Mouse (Mus musculus) CD4-positive, CD25-positive, alpha-beta regulatory T cell, adult 4 months (primary cell): ENCODE measurements around the gene Lrrc10. TPM values are rescaled to one million over a fixed set of nuclear protein-coding genes. Genes with fewer than 3 reads are reported as not detected.
"Not testable (repeated sequence)": the region's sequence is repeated elsewhere in the genome, so short reads cannot be mapped to it uniquely, and the experiment has no call there.

Experiments used
- ATAC-seq: one replicate; pipeline ENCODE4 v1.8.0; 2017
- polyA plus RNA-seq, 2 experiments: library from polyadenylated mRNA; unstranded; fragments of 100-300 nt; shearing (Covaris generic); gene quantifications; one replicate each; pipeline ENCODE4 v1.2.1; 2017

Gene Lrrc10
- polyA plus RNA-seq, result not detected

DNA sequence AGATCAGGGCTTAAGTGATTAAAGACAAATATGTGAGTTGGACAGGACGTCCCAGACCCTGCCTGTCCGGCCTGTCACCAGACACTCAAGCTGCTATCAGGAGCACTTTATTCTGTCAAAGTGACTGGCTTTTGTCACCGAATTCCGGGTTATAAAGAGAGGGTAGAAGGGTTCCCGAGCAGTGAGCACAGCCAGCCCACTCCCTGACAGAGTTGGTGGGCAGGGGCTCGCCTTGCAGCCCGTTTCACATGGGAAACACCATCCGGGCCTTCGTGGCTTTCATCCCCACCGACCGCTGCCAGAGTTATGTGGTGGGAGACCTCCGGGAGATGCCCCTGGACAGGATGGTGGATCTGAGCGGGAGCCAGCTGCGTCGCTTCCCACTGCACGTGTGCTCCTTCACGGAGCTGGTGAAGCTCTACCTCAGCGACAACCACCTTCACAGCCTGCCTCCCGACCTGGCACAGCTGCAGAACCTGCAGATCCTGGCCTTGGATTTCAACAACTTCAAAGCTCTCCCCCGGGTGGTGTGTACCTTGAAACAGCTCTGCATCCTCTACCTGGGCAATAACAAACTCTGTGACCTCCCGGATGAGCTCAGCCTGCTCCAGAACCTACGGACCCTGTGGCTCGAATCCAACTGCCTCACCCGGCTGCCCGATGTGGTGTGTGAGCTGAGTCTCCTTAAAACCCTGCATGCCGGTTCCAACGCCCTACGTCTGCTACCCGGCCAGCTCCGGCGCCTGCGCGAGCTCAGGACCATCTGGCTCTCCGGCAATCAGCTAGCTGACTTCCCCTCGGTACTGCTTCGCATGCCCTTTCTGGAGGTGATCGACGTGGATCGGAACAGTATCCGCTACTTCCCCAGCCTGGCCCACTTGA lies at the start of gene Lrrc10:
TSS of gene Lrrc10 (plus strand) at position 167 of the 882 bp plus-strand sequence.
- no peak for ATAC-seq

- ATAC-seq, result no peak
Observed at GRCm38 (mm10) chr10:116995584-116996235, 49.4 kb upstream of the Lrrc10 start.

DNA sequence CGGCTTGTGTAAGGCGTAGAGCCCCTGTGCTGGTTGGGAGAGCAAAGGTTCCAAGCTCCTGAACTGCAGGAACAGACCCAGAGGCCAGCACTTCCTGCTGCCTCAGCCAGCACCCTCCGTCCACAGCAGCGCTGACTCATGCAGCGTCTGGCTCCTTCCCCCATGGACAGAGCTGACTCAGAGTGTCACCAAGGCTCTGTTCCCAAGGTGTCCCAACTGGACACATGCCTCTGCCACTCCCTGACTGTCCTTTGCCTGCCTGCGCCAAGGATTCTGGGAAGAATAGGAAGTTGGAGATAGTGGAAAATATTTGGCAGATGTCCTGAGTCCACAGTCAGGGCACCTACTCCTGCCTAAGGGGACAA lies 48.9 kb upstream of the Lrrc10 start:
- no peak for ATAC-seq

GRCm38 (mm10) chr10:116998716-116999455 lies 46.3 kb upstream of the Lrrc10 start:
- no peak for ATAC-seq

DNA sequence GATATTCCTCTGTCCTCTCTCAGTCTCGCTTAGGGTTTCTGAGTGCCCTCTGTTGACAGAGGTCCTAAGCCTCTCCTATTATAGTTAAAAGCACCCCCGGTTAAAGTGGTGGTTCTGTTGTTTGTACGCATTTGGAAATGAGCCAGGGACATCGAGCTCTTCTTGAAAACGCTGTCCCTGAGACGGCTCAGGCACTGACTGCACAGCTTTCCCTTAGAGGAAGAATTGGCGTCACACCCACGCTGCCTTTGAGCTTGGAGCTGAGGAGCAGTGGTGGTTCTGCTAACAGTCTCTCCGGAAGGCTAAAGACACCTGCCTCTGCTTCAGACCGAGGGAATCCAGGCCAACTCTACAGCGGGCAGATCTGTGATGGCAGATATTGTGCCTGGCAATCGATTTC lies 44.2 kb upstream of the Lrrc10 start:
- no peak for ATAC-seq

DNA sequence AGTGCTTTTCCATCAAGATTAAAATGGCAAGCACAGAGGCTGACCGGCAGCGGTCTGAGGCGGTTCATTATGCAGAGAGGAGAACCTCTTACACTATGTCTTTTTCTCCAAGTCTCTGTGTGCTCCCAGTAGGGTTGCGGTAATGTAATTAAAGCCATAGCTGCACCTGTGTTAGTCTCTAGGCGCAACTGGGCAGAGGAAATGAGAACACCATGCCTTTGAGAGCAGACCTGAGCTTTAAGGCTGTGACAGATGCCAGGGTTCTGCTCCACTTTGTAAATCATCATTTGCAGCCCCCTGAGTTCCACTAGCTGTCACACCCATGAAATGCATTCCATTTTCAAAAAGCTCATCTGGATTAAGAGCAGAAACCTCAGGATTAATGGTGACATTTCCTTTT lies 40.4 kb upstream of the Lrrc10 start:
- no peak for ATAC-seq

GRCm38 (mm10) chr10:117005707-117006464 lies 39.3 kb upstream of the Lrrc10 start:
- ATAC-seq, result no peak

GRCm38 (mm10) chr10:117009691-117010090 lies 35.5 kb upstream of the Lrrc10 start:
- ATAC-seq, result no peak

- no peak for ATAC-seq
Observed at GRCm38 (mm10) chr10:117011047-117011446, 34.1 kb upstream of the Lrrc10 start.

DNA sequence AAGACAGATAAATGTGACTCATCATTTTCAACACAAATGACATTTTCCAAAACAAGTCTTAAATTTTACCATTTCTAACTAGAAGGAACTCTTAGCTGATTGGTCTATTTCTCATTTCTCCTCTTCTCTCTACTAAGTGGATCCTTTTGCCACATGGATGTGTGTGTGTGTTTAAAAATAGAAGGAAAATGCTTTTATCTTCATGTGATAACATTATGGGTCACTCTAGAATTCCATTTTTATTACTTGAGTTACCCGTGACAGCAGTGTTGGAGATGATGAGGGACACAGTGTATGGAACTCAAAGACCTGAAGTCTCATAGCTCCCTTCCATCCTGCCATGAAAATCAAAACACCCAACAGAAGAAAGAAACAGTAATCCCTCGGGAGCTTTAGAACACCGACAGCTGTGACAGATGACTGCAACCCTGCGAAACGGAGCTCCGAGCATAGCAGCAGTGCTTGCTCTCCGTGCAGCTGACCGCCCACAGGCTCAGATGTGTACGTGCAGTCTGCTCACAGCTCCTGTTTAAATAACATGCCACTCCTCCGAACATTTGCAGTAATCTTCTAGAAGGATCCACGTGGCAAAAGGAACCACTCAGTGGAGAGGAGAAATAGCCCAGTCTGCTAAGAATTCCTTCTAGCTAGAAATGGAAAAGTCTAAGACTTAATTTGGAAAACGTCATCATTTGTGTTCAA lies 31.3 kb upstream of the Lrrc10 start:
- no peak for ATAC-seq

DNA sequence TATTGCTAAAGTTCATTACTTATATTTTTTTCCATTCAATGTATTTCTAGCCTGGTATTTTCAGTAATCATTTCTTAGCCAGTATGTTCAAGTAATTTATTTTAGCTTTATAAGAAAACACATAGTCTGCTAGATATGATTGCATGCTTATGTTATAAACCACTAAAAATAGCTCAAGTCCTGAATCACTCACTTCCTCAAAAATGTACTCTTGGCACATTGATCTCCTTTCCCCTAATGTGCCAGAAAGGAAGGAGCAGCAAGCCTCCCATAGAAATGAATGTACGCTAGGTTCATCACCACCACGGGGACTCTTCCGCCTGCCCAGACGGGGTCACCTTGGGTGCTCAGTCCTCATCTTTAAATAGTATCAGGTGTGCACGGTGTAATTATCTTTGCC lies 30.6 kb upstream of the Lrrc10 start:
- no peak for ATAC-seq

DNA sequence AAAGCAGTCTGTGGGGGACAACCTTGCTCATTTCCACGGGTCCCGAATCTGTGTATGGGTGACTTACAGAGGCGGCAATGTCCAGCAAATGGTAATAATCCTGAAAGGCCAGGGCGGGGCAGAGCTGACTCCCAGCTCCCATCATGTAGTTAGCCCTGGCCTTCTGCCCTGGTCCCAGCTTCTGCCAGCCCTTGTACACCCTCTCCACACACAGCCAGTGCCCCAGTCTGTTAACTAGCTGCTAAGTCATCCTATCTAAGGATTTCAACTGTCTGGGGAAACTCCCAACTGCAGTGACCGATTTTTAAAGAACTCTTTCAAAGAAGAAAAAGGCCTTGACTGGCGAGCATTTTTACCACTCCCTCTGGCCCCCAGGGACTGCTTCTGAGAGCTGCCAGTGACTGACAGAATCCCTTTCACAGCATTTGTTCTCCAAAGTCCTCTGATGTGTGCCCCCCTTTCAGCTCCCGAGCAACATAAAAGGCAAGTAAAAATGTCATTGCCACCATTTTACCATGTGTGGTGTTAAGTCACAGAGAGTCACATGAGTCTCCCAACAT lies 26.8 kb upstream of the Lrrc10 start:
- ATAC-seq, result no peak

DNA sequence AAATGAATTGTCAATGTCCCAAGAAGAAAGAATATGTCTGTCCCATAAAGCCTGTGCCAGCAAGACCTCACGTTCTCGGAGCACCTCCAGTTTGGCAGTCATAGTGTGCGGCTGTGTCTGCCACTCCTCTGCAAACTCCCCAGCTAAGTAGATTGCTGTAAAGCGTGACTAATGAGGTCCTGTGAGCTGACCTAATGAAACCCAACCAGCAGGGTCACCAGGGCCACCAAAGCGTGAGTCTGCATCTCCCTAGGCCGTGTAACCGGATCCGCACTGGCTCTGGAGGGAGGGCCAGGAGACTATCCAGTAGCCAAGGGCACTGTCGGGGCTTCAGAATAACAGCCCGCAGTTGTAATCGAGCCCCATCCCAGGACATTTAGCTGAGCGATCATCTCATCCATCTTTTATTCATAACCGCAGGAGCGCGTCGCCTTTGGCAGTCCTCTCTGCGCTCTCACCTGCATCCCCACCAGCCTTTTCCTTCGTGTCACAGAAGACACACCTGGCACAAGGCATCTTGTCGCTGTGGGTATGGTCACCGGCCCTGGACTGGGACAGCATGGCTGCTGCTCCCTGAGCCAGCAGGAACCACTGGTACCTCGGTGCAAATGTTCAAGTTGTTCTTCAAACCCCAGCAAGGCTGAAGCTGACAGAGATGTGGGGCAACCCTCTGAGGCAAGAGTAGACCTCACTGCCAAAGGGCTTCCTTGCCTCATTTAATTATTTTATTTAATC lies 24.0 kb upstream of the Lrrc10 start:
- ATAC-seq, result no peak

- no peak for ATAC-seq
Observed at GRCm38 (mm10) chr10:117023693-117024092, 21.4 kb upstream of the Lrrc10 start.

- not testable (repeated sequence) for ATAC-seq
Observed at GRCm38 (mm10) chr10:117025776-117026175, 19.4 kb upstream of the Lrrc10 start.

GRCm38 (mm10) chr10:117026176-117026575 lies 19.0 kb upstream of the Lrrc10 start:
- ATAC-seq, result no peak

DNA sequence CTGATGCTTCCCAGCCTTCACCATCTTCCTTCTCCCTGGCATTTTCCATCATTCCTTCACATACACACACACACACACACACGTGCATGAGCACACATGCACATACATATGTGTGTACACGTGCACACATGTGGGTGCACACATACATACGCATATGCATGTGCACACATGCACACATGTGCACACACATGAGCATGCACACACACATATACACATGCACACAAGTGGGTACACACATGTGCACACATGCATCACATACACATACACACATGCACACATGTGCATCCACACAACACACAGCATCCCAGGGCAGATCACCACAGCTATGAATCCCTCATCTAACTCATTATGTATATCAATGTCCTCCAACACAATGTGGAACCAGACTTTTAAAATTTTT lies 14.0 kb upstream of the Lrrc10 start:
- no peak for ATAC-seq

DNA sequence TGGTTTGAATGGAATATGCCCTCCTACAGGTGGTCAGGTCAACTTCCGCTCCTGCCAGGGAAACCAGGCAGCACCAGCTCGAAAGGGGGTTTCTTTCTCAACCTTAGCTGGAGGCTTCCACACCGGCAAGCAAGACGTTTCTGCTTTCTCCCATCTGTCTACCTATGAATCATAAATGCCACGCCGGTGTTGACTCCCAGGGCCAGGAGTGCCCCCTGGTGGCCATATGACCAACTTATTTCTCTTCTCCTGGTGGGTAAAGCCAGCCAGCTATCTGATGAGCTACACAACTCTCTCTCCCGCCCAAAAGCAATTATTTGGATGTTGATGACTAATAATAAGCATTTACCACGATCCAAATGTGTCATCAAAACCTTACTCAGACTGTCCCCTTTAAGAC lies 11.4 kb upstream of the Lrrc10 start:
- peak; percentile 81 for ATAC-seq

DNA sequence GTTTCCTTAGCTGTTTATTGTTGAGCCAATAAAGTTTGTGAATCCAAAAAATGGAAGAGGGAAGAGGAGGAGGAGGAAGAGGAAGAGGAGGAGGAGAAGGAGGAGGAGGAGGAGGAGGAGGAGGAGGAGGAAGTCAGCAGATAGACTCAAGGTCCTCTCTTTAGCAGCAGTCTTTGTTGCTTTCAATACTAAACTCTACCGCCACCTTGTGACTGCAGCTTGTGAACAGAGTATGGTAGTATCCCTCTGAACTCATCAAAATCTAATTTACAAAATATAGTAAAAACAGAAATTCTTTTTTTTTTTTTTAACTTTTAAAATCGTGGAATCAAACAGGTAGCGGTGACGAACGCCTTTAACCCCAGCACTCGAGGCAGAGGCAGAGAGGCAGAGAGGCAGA lies 4.8 kb upstream of the Lrrc10 start:
- ATAC-seq, result no peak

- no peak for ATAC-seq
Observed at GRCm38 (mm10) chr10:117042295-117042694, 2.8 kb upstream of the Lrrc10 start.
